Mouse (Mus musculus): Measurements from ENCODE around the gene Ush1c. TPM values are rescaled to one million over a fixed set of nuclear protein-coding genes. Genes with fewer than 3 reads are reported as not detected.

Gene Ush1c
- 0.15 and 0.29 TPM in 2 replicates for polyA plus RNA-seq (2012; rRNA removed)

GRCm38 (mm10) chr7:46238346-46238745 lies at the start of gene Ush1c:
Gene Ush1c (minus strand): TSS chr7:46238503.
- no peaks in the 10 kb centered on the region for H3K4me1 ChIP-seq (ENCODE audit: control insufficient read depth, insufficient read depth, low read length)
- TF ChIP-seq POLR2A (IDR thresholded peaks at IDR 0.05; ENCODE audit: extremely low read depth, insufficient read depth, low read length): no peak
- no peak for TF ChIP-seq CTCF (IDR thresholded peaks at IDR 0.05; ENCODE audit: extremely low read depth, insufficient read depth, low read length)
- H3K27ac ChIP-seq (ENCODE audit: insufficient read depth, low read length): no peak within 1 kb of the TSS
- no peak within 1 kb of the TSS for H3K4me3 ChIP-seq (ENCODE audit: insufficient read depth, low read length)

- no peak overlapping the region for H3K4me3 ChIP-seq (ENCODE audit: insufficient read depth, low read length)
- H3K4me1 ChIP-seq (ENCODE audit: control insufficient read depth, insufficient read depth, low read length): no peaks in the 10 kb centered on the region
- H3K27ac ChIP-seq (ENCODE audit: insufficient read depth, low read length): no peak overlapping the region
- TF ChIP-seq CTCF (IDR thresholded peaks at IDR 0.05; ENCODE audit: extremely low read depth, insufficient read depth, low read length) (no peak), POLR2A (IDR thresholded peaks at IDR 0.05; ENCODE audit: extremely low read depth, insufficient read depth, low read length) (no peak)
These were observed 48.7 kb upstream of the Ush1c start for GRCm38 (mm10) chr7:46287051-46287450.

GRCm38 (mm10) chr7:46286391-46286790 lies 48.1 kb upstream of the Ush1c start:
- Histone ChIP-seq H3K4me1 (ENCODE audit: control insufficient read depth, insufficient read depth, low read length) (no peaks in the 10 kb centered on the region), H3K27ac (ENCODE audit: insufficient read depth, low read length) (no peak overlapping the region), H3K4me3 (ENCODE audit: insufficient read depth, low read length) (no peak overlapping the region)
- no peak for TF ChIP-seq CTCF (IDR thresholded peaks at IDR 0.05; ENCODE audit: extremely low read depth, insufficient read depth, low read length)
- no peak for TF ChIP-seq POLR2A (IDR thresholded peaks at IDR 0.05; ENCODE audit: extremely low read depth, insufficient read depth, low read length)

GRCm38 (mm10) chr7:46285161-46285839 lies 47.0 kb upstream of the Ush1c start:
- TF ChIP-seq POLR2A (IDR thresholded peaks at IDR 0.05; ENCODE audit: extremely low read depth, insufficient read depth, low read length) (no peak), CTCF (IDR thresholded peaks at IDR 0.05; ENCODE audit: extremely low read depth, insufficient read depth, low read length) (no peak)
- H3K4me1 ChIP-seq (ENCODE audit: control insufficient read depth, insufficient read depth, low read length): no peaks in the 10 kb centered on the region
- H3K27ac ChIP-seq (ENCODE audit: insufficient read depth, low read length): no peak overlapping the region
- H3K4me3 ChIP-seq (ENCODE audit: insufficient read depth, low read length): no peak overlapping the region

- no peaks in the 10 kb centered on the region for H3K4me1 ChIP-seq (ENCODE audit: control insufficient read depth, insufficient read depth, low read length)
- no peak for TF ChIP-seq CTCF (IDR thresholded peaks at IDR 0.05; ENCODE audit: extremely low read depth, insufficient read depth, low read length)
- TF ChIP-seq POLR2A (IDR thresholded peaks at IDR 0.05; ENCODE audit: extremely low read depth, insufficient read depth, low read length): no peak
- no peak overlapping the region for H3K27ac ChIP-seq (ENCODE audit: insufficient read depth, low read length)
- H3K4me3 ChIP-seq (ENCODE audit: insufficient read depth, low read length): no peak overlapping the region
These were observed 45.4 kb upstream of the Ush1c start for GRCm38 (mm10) chr7:46283681-46284080.

- TF ChIP-seq CTCF (IDR thresholded peaks at IDR 0.05; ENCODE audit: extremely low read depth, insufficient read depth, low read length) (no peak), POLR2A (IDR thresholded peaks at IDR 0.05; ENCODE audit: extremely low read depth, insufficient read depth, low read length) (no peak)
- no peak overlapping the region for H3K27ac ChIP-seq (ENCODE audit: insufficient read depth, low read length)
- no peak overlapping the region for H3K4me3 ChIP-seq (ENCODE audit: insufficient read depth, low read length)
- H3K4me1 ChIP-seq (ENCODE audit: control insufficient read depth, insufficient read depth, low read length): no peaks in the 10 kb centered on the region
These were observed 44.0 kb upstream of the Ush1c start for GRCm38 (mm10) chr7:46282276-46282675.

- no peak for TF ChIP-seq POLR2A (IDR thresholded peaks at IDR 0.05; ENCODE audit: extremely low read depth, insufficient read depth, low read length)
- no peak for TF ChIP-seq CTCF (IDR thresholded peaks at IDR 0.05; ENCODE audit: extremely low read depth, insufficient read depth, low read length)
- Histone ChIP-seq H3K4me1 (ENCODE audit: control insufficient read depth, insufficient read depth, low read length) (no peaks in the 10 kb centered on the region), H3K27ac (ENCODE audit: insufficient read depth, low read length) (no peak overlapping the region), H3K4me3 (ENCODE audit: insufficient read depth, low read length) (no peak overlapping the region)
These were observed 42.6 kb upstream of the Ush1c start for GRCm38 (mm10) chr7:46280896-46281295.

- Histone ChIP-seq H3K27ac (ENCODE audit: insufficient read depth, low read length) (no peak overlapping the region), H3K4me3 (ENCODE audit: insufficient read depth, low read length) (no peak overlapping the region), H3K4me1 (ENCODE audit: control insufficient read depth, insufficient read depth, low read length) (no peaks in the 10 kb centered on the region)
- TF ChIP-seq POLR2A (IDR thresholded peaks at IDR 0.05; ENCODE audit: extremely low read depth, insufficient read depth, low read length): no peak
- TF ChIP-seq CTCF (IDR thresholded peaks at IDR 0.05; ENCODE audit: extremely low read depth, insufficient read depth, low read length): peak; percentile 68
These were observed 41.6 kb upstream of the Ush1c start for GRCm38 (mm10) chr7:46279946-46280345.

- H3K4me1 ChIP-seq (ENCODE audit: control insufficient read depth, insufficient read depth, low read length): no peaks in the 10 kb centered on the region
- TF ChIP-seq CTCF (IDR thresholded peaks at IDR 0.05; ENCODE audit: extremely low read depth, insufficient read depth, low read length): no peak
- TF ChIP-seq POLR2A (IDR thresholded peaks at IDR 0.05; ENCODE audit: extremely low read depth, insufficient read depth, low read length): no peak
- H3K27ac ChIP-seq (ENCODE audit: insufficient read depth, low read length): no peak overlapping the region
- no peak overlapping the region for H3K4me3 ChIP-seq (ENCODE audit: insufficient read depth, low read length)
These were observed 37.9 kb upstream of the Ush1c start for GRCm38 (mm10) chr7:46276156-46276555.

- TF ChIP-seq POLR2A (IDR thresholded peaks at IDR 0.05; ENCODE audit: extremely low read depth, insufficient read depth, low read length): no peak
- no peak for TF ChIP-seq CTCF (IDR thresholded peaks at IDR 0.05; ENCODE audit: extremely low read depth, insufficient read depth, low read length)
- H3K4me1 ChIP-seq (ENCODE audit: control insufficient read depth, insufficient read depth, low read length): no peaks in the 10 kb centered on the region
- H3K27ac ChIP-seq (ENCODE audit: insufficient read depth, low read length): no peak overlapping the region
- no peak overlapping the region for H3K4me3 ChIP-seq (ENCODE audit: insufficient read depth, low read length)
These were observed 13.5 kb upstream of the Ush1c start for GRCm38 (mm10) chr7:46251841-46252240.

All from cortical plate, adult 2 months (tissue).